Mouse (Mus musculus) lung, postnatal 25 days (tissue): ENCODE measurements around the gene Faap24.

ENCODE experiments used
- DNase-seq: peaks from one replicate; pipeline ENCODE4 v3.0.0; 2022; ENCODE audit warnings: low spot score

Gene Faap24

GRCm38 (mm10) chr7:35365161-35365910 is 31.3 kb downstream of the Faap24 start:
- no peak for DNase-seq

GRCm38 (mm10) chr7:35362868-35363267 is 33.8 kb downstream of the Faap24 start:
- no peak for DNase-seq

DNA sequence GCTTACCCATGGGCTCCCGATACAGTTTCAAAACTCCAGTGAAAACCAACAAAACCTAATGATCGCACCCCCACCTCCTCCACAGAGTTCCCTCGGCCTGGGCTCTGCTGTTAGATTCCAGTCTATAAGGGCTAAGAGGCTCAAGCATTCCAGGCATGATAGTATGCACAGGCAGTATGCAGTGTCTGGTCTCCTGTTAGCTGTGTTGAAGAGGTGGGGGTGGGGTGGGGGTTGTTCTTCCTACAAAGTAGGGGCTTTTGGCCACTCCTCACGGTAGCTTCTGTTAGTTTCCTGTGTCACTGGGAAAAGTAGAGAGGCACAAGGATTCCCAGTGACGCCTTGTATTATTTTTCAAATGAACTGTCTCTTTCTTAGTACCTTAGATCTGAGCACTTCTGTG is 34.4 kb downstream of the Faap24 start:
- no peak for DNase-seq

- DNase-seq, result no peak
These were observed 39.0 kb downstream of the Faap24 start for GRCm38 (mm10) chr7:35357621-35358020.

DNA sequence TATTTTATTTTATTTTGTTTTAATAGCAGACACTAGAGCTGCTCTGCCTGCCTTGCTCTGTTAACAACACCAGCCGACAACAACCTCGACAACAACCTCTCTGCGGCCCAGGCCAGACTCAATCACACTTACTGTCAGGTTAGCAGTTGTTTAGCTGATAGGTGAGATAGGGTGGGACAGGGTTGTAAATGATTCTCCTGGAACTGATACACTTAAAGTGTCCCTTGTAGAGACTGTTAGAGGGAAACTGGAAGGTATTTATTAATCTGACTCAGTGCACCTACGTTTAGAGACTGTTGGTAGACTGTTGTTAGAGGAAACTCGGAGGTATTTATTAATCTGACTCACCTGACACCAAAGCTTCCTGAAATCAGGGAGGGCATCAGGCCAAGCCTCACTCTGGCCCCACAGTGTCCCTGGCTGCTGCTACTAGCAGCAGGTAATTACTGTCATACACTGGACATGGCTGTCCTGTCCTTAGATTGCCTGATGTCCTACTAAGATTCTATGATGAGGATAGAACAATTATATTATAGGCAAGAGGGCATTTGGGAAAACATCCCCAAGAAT is 41.2 kb downstream of the Faap24 start:
- no peak for DNase-seq

DNA sequence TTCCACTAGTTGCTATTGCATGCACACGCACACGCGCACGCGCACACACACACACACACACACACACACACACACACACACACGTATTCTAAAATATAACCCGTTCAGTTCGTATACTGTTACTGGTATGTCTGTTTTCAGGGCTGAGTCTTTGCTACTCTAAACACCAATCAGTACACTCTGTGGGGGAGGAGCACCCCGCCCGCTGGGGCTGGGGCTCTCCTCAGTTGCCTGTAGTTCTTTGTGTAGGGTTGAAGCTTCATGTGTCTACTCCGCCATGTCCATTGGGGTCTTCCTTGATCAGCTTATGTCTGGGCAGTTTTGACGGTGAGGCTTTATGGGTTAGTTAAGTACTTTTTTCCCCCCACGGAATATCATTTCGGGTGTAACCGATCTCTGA is 43.3 kb downstream of the Faap24 start:
- no peak for DNase-seq

DNA sequence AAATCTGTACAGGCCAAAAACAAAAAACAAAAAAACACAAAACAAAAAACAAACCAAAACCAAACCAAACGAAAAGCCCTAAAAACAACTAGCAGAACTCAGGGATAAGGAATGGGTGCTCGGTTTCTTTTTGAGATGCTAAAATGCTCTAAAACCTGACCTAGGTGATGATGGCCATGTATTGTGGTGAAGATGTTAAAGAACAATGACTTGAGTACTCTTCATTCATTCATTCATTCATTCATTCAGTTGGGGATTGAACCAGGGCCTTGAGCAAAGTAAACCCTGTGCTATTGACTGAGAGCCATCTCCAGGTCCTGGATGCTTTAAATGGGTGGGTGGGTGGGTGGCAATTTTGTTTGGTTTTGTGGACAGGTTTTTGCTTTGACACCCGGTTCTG is 45.5 kb downstream of the Faap24 start:
- DNase-seq, result no peak

DNA sequence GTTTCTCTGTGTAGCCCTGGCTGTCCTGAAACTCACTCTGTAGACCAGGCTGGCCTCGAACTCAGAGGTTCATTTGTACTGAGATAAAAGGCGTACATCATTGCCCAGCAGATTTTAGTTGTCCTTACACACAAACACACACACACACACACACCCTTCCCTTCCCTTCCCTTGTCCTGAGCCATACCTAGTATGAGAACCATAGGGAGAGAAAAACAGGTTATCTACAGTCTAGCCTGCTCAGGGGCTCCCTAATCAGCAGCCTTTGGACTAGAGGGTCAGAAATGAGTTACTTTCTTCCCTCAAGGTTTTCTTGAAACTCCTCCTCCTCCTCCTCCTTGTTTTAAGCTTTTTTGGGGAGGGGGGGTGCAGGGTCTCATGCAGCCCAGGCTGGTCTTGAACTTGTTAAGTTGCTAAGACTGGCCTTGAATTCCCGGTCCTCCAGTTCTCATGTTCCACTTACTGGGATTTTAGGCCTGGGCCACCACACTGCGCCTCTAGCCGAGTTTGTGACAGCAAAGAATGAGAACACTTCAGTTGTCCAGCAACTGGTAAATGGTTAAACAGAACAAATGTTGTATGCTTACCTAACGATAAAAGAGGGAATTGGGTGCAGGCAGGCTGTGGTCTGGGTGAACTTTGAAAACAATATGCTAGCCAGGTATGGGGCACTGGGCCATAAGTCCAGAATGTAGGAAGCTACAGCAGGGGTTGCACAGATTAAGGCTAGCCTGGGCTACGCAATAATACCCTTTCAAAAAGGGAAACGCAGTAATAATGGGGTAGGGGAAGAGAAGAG is 46.6 kb downstream of the Faap24 start:
- DNase-seq, result no peak

DNA sequence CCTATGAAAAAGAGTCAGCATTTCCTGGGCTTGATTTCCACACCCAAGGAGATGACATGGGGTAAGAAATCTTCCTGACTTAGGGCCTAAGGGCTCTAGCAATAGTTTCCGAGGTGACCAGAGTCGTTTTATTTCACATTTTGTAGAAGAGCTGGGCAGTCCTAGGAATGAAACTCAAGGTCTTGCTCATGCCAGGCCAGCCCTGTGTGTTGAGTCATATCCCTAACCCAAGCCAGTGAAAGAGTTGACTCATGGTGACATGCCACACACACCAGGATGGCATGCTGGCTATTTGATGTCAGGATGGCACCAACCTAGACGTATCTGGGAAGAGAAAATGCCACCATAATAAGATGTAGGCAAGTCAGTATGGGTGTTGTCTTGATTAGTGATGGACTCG is 47.6 kb downstream of the Faap24 start:
- DNase-seq, result no peak

DNA sequence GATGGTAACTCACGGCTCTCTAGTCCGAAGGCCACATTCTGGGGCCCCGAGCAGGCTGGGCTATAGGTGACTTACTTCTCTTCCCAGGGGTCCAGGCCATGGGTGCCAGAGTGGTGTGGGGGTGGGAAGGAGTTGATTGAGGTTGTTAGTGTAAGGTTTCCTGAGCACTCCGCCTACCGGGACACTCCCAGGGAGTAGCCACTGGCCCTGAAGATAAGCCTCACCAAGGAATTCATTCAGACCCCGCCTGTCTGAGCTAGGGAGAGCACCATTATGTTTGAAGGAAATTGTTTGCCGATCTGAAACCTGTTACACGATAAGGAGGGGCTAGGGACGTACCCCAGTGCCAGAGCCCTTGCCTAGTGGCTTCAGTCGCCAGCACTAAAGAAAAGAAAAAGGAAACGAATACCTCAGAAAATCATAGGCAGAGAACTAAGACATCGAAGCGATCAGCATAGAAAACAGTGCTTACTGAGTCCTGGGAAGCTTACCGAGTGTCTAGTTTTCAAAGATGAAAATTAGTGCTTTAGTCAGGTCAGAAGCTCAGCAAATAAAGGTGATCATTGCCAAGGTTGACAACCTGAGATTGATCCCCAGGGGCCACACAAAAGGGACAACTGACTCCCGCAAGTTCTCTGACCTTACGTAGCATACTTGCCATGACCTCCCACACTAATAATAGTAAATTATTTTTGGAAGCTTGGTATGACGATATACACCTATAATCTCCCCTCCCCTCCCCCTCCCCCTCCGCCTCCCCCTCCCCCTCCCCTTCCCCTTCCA is 48.5 kb downstream of the Faap24 start:
- no peak for DNase-seq

GRCm38 (mm10) chr7:35344785-35345330 is 51.8 kb downstream of the Faap24 start:
- no peak for DNase-seq

DNA sequence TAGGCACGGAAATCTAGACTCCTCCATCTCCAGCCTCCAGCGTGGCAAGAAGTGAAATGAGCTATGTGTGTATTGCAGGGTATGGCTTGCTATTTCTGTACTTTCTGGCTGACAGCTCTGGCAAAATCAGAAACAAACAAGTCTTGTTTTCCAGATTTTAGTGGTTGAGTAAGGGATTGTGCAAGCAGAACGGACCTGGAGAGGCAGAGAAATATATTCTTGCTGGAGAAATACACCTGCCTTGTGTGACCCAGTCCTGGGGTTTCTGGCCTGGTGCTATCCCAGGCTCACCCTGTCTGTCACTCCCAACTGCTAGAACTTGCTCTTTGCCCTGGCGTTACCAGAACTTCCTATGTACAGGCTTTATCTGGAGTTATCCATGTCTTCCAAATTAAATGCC is 54.1 kb downstream of the Faap24 start:
- no peak for DNase-seq
